Mouse (Mus musculus) MEL (cell line): ENCODE measurements at regions not wholly inside any gene's neighbourhood (a gene's known extent, or its start where the extent isn't known, plus 50 kb on each side); places are given as distances from the start of the nearest gene placed in this dataset.

Experiments used
- DNase-seq: peaks from one replicate; pipeline ENCODE4 v3.0.0; 2011; ENCODE audit warnings: low read depth, low spot score
- H3K27ac ChIP-seq: 2 replicates; pipeline ENCODE4 v1.5.1; 2012; ENCODE audit warnings: low read depth, mild to moderate bottlenecking, control low read depth, low read length, moderate library complexity; ENCODE audit not compliant: control insufficient read depth
- H3K27me3 ChIP-seq, 2 experiments: fragments of 150-350 bp in 1 of 2; sonication (generic) in 1 of 2; 2 replicates each; pipeline ENCODE4 v1.6.1; 2012; ENCODE audit warnings: low read length in 2 of 2, mild to moderate bottlenecking in 2 of 2, improper control_type of control experiment in 1 of 2, moderate library complexity in 1 of 2; ENCODE audit not compliant: insufficient read depth in 2 of 2, control insufficient read depth in 1 of 2
- H3K36me3 ChIP-seq, 2 experiments: 2 replicates each; pipeline ENCODE4 v1.6.1; 2012 to 2014; ENCODE audit warnings: low read length in 2 of 2, improper control_type of control experiment in 1 of 2, inconsistent platforms in 1 of 2, mild to moderate bottlenecking in 1 of 2; ENCODE audit not compliant: insufficient read depth in 2 of 2, control insufficient read depth in 1 of 2
- H3K4me1 ChIP-seq, 2 experiments: fragments of 150-350 bp in 1 of 2; sonication (generic) in 1 of 2; 2 replicates each; pipeline ENCODE4 v1.6.1; 2012; ENCODE audit warnings: low read length in 2 of 2, improper control_type of control experiment in 1 of 2, mild to moderate bottlenecking in 1 of 2; ENCODE audit not compliant: insufficient read depth in 2 of 2, control insufficient read depth in 1 of 2
- H3K4me3 ChIP-seq, 2 experiments: fragments of 150-350 bp in 1 of 2; sonication (generic) in 1 of 2; 2 replicates each; pipeline ENCODE4 v1.5.1; 2012; ENCODE audit warnings: low read depth in 2 of 2, low read length in 2 of 2, mild to moderate bottlenecking in 2 of 2, moderate library complexity in 2 of 2, control low read depth in 1 of 2, improper control_type of control experiment in 1 of 2; ENCODE audit not compliant: control insufficient read depth in 1 of 2, insufficient read depth in 1 of 2
- H3K79me2 ChIP-seq: 2 replicates; pipeline ENCODE4 v1.6.1; 2012; ENCODE audit warnings: mild to moderate bottlenecking, low read length, moderate library complexity; ENCODE audit not compliant: control insufficient read depth, poor library complexity, insufficient read depth
- H3K9ac ChIP-seq: 2 replicates; pipeline ENCODE4 v1.6.1; 2012; ENCODE audit warnings: low read depth, mild to moderate bottlenecking, control low read depth, low read length, moderate library complexity; ENCODE audit not compliant: control insufficient read depth, poor library complexity, severe bottlenecking
- H3K9me3 ChIP-seq: fragments of 150-350 bp; sonication (generic); replicated peaks from 2 replicates; pipeline ENCODE4 v1.6.1; 2012; ENCODE audit warnings: mild to moderate bottlenecking, low read length, improper control_type of control experiment, moderate library complexity; ENCODE audit not compliant: insufficient read depth
- CTCF ChIP-seq, 3 experiments: IDR thresholded peaks in 2 of 3; conservative IDR thresholded peaks in 1 of 3; 2 replicates each; pipeline ENCODE4 v1.5.1; 2011 to 2012; ENCODE audit warnings: low read length in 3 of 3, low read depth in 2 of 3, mild to moderate bottlenecking in 2 of 3, improper control_type of control experiment in 1 of 3, inconsistent platforms in 1 of 3, mixed read lengths in 1 of 3, moderate library complexity in 1 of 3; ENCODE audit not compliant: control insufficient read depth in 1 of 3, insufficient read depth in 1 of 3, poor library complexity in 1 of 3, severe bottlenecking in 1 of 3
- ETS1 ChIP-seq: IDR thresholded peaks from 2 replicates; pipeline ENCODE4 v1.6.1; 2012; ENCODE audit warnings: low read depth, mild to moderate bottlenecking, inconsistent platforms, low read length, improper control_type of control experiment, moderate library complexity
- GATA1 ChIP-seq: IDR thresholded peaks from 2 replicates; pipeline ENCODE4 v1.6.1; 2011; ENCODE audit warnings: low read depth, low read length, improper control_type of control experiment
- HCFC1 ChIP-seq: IDR thresholded peaks from 2 replicates; pipeline ENCODE4 v1.6.1; 2012; ENCODE audit warnings: low read depth, mild to moderate bottlenecking, inconsistent platforms, low read length, improper control_type of control experiment, moderate library complexity
- RCOR1 ChIP-seq: IDR thresholded peaks from 2 replicates; pipeline ENCODE4 v1.6.1; 2012; ENCODE audit warnings: low read depth, mild to moderate bottlenecking, inconsistent platforms, low read length, improper control_type of control experiment
- USF1 ChIP-seq: IDR thresholded peaks from 2 replicates; pipeline ENCODE4 v1.6.1; 2014; ENCODE audit warnings: low read depth, mild to moderate bottlenecking, inconsistent platforms, low read length, improper control_type of control experiment, moderate library complexity
- USF2 ChIP-seq, 2 experiments: IDR thresholded peaks; 2 replicates each; pipeline ENCODE4 v1.6.1; 2011 to 2012; ENCODE audit warnings: improper control_type of control experiment in 2 of 2, low read length in 2 of 2, borderline replicate concordance in 1 of 2, inconsistent platforms in 1 of 2, low read depth in 1 of 2, mild to moderate bottlenecking in 1 of 2; ENCODE audit not compliant: insufficient read depth in 1 of 2

DNA sequence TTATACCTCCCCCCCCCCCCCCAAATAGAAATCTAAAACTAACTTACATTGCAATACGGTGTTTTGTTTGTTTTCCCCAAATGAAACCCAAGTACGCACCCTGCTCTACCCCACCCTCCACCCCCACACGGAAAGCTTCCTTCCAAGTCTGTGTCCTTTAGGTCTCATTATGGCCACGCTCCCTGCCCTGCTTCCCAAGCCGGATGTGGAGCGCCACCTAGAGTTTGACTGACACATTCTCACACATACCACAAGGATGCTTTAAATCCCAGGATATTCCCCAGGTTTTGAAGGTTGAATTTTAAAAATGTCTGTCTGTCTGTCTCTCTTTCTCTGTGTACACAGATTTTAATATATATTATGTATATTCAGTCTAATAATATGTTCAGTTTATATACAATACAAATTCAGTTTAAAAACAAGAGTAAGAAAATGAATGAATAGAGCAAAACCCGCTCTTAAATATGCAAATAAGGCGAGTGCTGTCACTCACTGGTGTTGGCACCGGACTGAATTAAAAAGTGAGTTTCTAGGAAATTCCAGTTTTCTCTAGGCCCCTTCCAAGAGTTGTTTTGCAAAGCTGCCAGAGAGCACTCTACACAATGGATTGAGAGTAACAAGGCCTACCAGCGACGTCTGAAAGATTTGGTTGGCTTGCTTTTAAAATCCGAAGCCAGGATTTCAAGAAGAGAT, 190.9 kb upstream of the Hmga2 start:
- Histone ChIP-seq H3K27ac (no peak overlapping the region), H3K9ac (no peak overlapping the region), H3K36me3 (peaks cover 0 to 6% of the 10 kb centered on the region in 2 experiments; a peak in 2 of 4 replicates), H3K4me3 (no peak overlapping the region), H3K9me3 (no peaks in the 10 kb centered on the region), H3K4me1 (peaks cover 5 to 13% of the 10 kb centered on the region in 2 experiments; a peak in 3 of 4 replicates), H3K27me3 (no peaks in the 10 kb centered on the region)
- no peak for TF ChIP-seq USF2 (IDR thresholded peaks at IDR 0.05; ENCODE audit: borderline replicate concordance in 1 of 2, insufficient read depth in 1 of 2, low read depth in 1 of 2, low read length in 2 of 2)
- TF ChIP-seq CTCF (IDR thresholded peaks at IDR 0.05 in 2 of 3, conservative IDR thresholded peaks at IDR 0.05 in 1 of 3; ENCODE audit: control insufficient read depth in 1 of 3, insufficient read depth in 1 of 3, low read depth in 2 of 3, low read length in 3 of 3, poor library complexity in 1 of 3, severe bottlenecking in 1 of 3) = peak in 2 of 3 experiments; percentile 31 to 37; a peak in 4 of 6 replicates
- TF ChIP-seq, all 39 proteins: peak for 1
- H3K79me2 ChIP-seq = no peaks in the 10 kb centered on the region
- DNase-seq = no peak

GRCm38 (mm10) chr10:120666202-120666860, 190.1 kb upstream of the Hmga2 start:
- Histone ChIP-seq H3K36me3 (peaks cover 0 to 6% of the 10 kb centered on the region in 2 experiments; a peak in 2 of 4 replicates), H3K9me3 (no peaks in the 10 kb centered on the region), H3K27ac (no peak overlapping the region), H3K79me2 (no peaks in the 10 kb centered on the region), H3K9ac (no peak overlapping the region), H3K4me3 (no peak overlapping the region), H3K4me1 (peaks cover 5 to 13% of the 10 kb centered on the region in 2 experiments; a peak in 3 of 4 replicates), H3K27me3 (no peaks in the 10 kb centered on the region)
- no peak for DNase-seq
- TF ChIP-seq ETS1 (no peak), USF1 (no peak)

- peaks cover 5 to 13% of the 10 kb centered on the region in 2 experiments; a peak in 3 of 4 replicates for H3K4me1 ChIP-seq
- TF ChIP-seq HCFC1 = no peak
- TF ChIP-seq GATA1 = 0 out of 2 replicates have a peak, but pooled peaks have one; percentile 5
- TF ChIP-seq RCOR1 = 0 out of 2 replicates have a peak, but pooled peaks have one; percentile 29
- no peaks in the 10 kb centered on the region for H3K79me2 ChIP-seq
- H3K27me3 ChIP-seq = no peaks in the 10 kb centered on the region
- peak; percentile 52 for DNase-seq
- peak overlapping the region; percentile 14; the same call in 1 of the 2 replicates for H3K9ac ChIP-seq
- H3K9me3 ChIP-seq = no peaks in the 10 kb centered on the region
- peak overlapping the region; percentile 7; the same call in 1 of the 2 replicates for H3K27ac ChIP-seq
- H3K4me3 ChIP-seq = peak overlapping the region; percentile 20 to 33; a peak in 2 of 4 replicates
- H3K36me3 ChIP-seq = peaks cover 0 to 6% of the 10 kb centered on the region in 2 experiments; a peak in 2 of 4 replicates
Measured at GRCm38 (mm10) chr10:120665670-120666069, 189.4 kb upstream of the Hmga2 start.
